Mouse (Mus musculus) macrophage (primary cell): ENCODE results near the gene Trpm4. TPM values are rescaled to one million over a fixed set of nuclear protein-coding genes. Genes with fewer than 3 reads are reported as not detected.
"Not testable (repeated sequence)": the region's sequence is repeated elsewhere in the genome, so short reads cannot be mapped to it uniquely, and the experiment has no call there.

Experiments used
- H3K27ac ChIP-seq: fragments of 350-480 bp; formaldehyde crosslinking; 2 replicates; pipeline ENCODE4 v1.9.0; 2021
- H3K36me3 ChIP-seq: fragments of 350-480 bp; formaldehyde crosslinking; 2 replicates; pipeline ENCODE4 v1.9.0; 2021; ENCODE audit errors: inconsistent target
- H3K4me3 ChIP-seq: fragments of 350-480 bp; formaldehyde crosslinking; 2 replicates; pipeline ENCODE4 v1.9.0; 2021; ENCODE audit errors: inconsistent target
- H3K79me2 ChIP-seq: fragments of 350-480 bp; formaldehyde crosslinking; 2 replicates; pipeline ENCODE4 v1.9.0; 2021; ENCODE audit errors: inconsistent target
- WGBS: methylation state at CpG from one replicate; pipeline ENCODE4 v1.1.7; 2026; ENCODE audit warnings: inconsistent platforms; ENCODE audit not compliant: missing documents; 5-methylcytosine and 5-hydroxymethylcytosine counted together
- polyA plus RNA-seq: library from polyadenylated mRNA; stranded (reverse); fragments of 250-400 nt; gene quantifications from 3 replicates; pipeline ENCODE4 v1.2.4, GENCODE M21; 2018; ENCODE audit warnings: inconsistent platforms

The Trpm4 gene
- polyA plus RNA-seq, 1 experiment from 2014 or later, result 4.2 TPM

- WGBS, result 100% methylated on average over 1 of the region's 1 CpGs
These were observed 68.1 kb downstream of the Trpm4 start for GRCm38 (mm10) chr7:45265518-45265917.

GRCm38 (mm10) chr7:45264348-45264747, 69.2 kb downstream of the Trpm4 start:
- WGBS, result 100% methylated on average over 2 of the region's 3 CpGs
- no peak overlapping the region for H3K4me3 ChIP-seq
- H3K27ac ChIP-seq, result no peak overlapping the region

More at GRCm38 (mm10) chr7:45265518-45265917, 68.1 kb downstream of the Trpm4 start:
- H3K4me3 ChIP-seq, result no peak overlapping the region
- no peak overlapping the region for H3K27ac ChIP-seq
- no peaks in the 10 kb centered on the region for H3K36me3 ChIP-seq
- H3K79me2 ChIP-seq, result no peaks in the 10 kb centered on the region

GRCm38 (mm10) chr7:45263006-45263607, 70.5 kb downstream of the Trpm4 start:
- H3K27ac ChIP-seq, result no peak overlapping the region
- H3K4me3 ChIP-seq, result no peak overlapping the region
- 89% methylated on average over 7 of the region's 7 CpGs for WGBS
- no peaks in the 10 kb centered on the region for H3K79me2 ChIP-seq
- H3K36me3 ChIP-seq, result no peaks in the 10 kb centered on the region

More at GRCm38 (mm10) chr7:45264348-45264747, 69.2 kb downstream of the Trpm4 start:
- H3K79me2 ChIP-seq, result no peaks in the 10 kb centered on the region
- H3K36me3 ChIP-seq, result no peaks in the 10 kb centered on the region

- H3K36me3 ChIP-seq, result no peaks in the 10 kb centered on the region
- WGBS, result 65% methylated on average over 7 of the region's 7 CpGs
- H3K4me3 ChIP-seq, result no peak overlapping the region
- no peak overlapping the region for H3K27ac ChIP-seq
- H3K79me2 ChIP-seq, result no peaks in the 10 kb centered on the region
These were observed 71.3 kb downstream of the Trpm4 start for GRCm38 (mm10) chr7:45262266-45262665.

GRCm38 (mm10) chr7:45259281-45259680, 74.3 kb downstream of the Trpm4 start:
- Histone ChIP-seq H3K36me3 (no peaks in the 10 kb centered on the region), H3K79me2 (no peaks in the 10 kb centered on the region), H3K27ac (no peak overlapping the region), H3K4me3 (no peak overlapping the region)
- 90% methylated on average over 8 of the region's 8 CpGs for WGBS

- H3K4me3 ChIP-seq, result no peak overlapping the region
- no peaks in the 10 kb centered on the region for H3K36me3 ChIP-seq
- WGBS, result 86% methylated on average over 11 of the region's 11 CpGs
- H3K79me2 ChIP-seq, result no peaks in the 10 kb centered on the region
- no peak overlapping the region for H3K27ac ChIP-seq
These were observed 76.3 kb downstream of the Trpm4 start for GRCm38 (mm10) chr7:45257063-45257840.

GRCm38 (mm10) chr7:45255822-45256221, 77.8 kb downstream of the Trpm4 start:
- H3K79me2 ChIP-seq, H3K27ac ChIP-seq, H3K4me3 ChIP-seq, H3K36me3 ChIP-seq: not testable (repeated sequence)
- 70% methylated on average over 4 of the region's 7 CpGs for WGBS

- no peak overlapping the region for H3K27ac ChIP-seq
- no peaks in the 10 kb centered on the region for H3K36me3 ChIP-seq
- no peaks in the 10 kb centered on the region for H3K79me2 ChIP-seq
- H3K4me3 ChIP-seq, result no peak overlapping the region
- WGBS, result 95% methylated on average over 8 of the region's 8 CpGs
These were observed 79.8 kb downstream of the Trpm4 start for GRCm38 (mm10) chr7:45253806-45254205.

Other genes starting within 250 kb of the Trpm4 start
- 0.67 to 5.1 TPM (median 3.1 TPM) in 3 replicates for gene Rcn3, start 241.6 kb downstream of the Trpm4 start, polyA plus RNA-seq
- 84.4 to 284 TPM (median 160 TPM) in 3 replicates for gene Fcgrt, start 229.9 kb downstream of the Trpm4 start, polyA plus RNA-seq
- 1,184 to 1,556 TPM (median 1,388 TPM) in 3 replicates for gene Rps11, start 209.3 kb downstream of the Trpm4 start, polyA plus RNA-seq
- 804 to 2,026 TPM (median 1,578 TPM) in 3 replicates for gene Rpl13a, start 205.0 kb downstream of the Trpm4 start, polyA plus RNA-seq
- not detected in 3 replicates for gene Gm45713, start 197.5 kb downstream of the Trpm4 start, polyA plus RNA-seq
- 4.4 to 9.9 TPM (median 8.0 TPM) in 3 replicates for gene Flt3l, start 197.3 kb downstream of the Trpm4 start, polyA plus RNA-seq
- gene Pih1d1, start 179.5 kb downstream of the Trpm4 start, polyA plus RNA-seq, result 34.1 to 75.8 TPM (median 39.7 TPM) in 3 replicates
- 13.0 to 39.0 TPM (median 19.2 TPM) in 3 replicates for gene Aldh16a1, start 179.2 kb downstream of the Trpm4 start, polyA plus RNA-seq
- not detected in 3 replicates for gene Slc17a7, start 169.8 kb downstream of the Trpm4 start, polyA plus RNA-seq
- not detected in 3 replicates for gene Gfy, start 154.2 kb downstream of the Trpm4 start, polyA plus RNA-seq
- gene Pth2, start 152.8 kb downstream of the Trpm4 start, polyA plus RNA-seq, result not detected in 3 replicates
- not detected in 3 replicates for gene Ccdc155, start 128.9 kb downstream of the Trpm4 start, polyA plus RNA-seq
- not detected in 3 replicates for gene Dkkl1, start 121.6 kb downstream of the Trpm4 start, polyA plus RNA-seq
- not detected in 3 replicates for gene Tead2, start 118.0 kb downstream of the Trpm4 start, polyA plus RNA-seq
- gene Cd37, start 94.7 kb downstream of the Trpm4 start, polyA plus RNA-seq, result 88.2 to 139 TPM (median 131 TPM) in 3 replicates
- gene Slc6a16, start 92.7 kb downstream of the Trpm4 start, polyA plus RNA-seq, result not detected in 3 replicates
- not detected in 3 replicates for gene Slc6a21, start 56.3 kb downstream of the Trpm4 start, polyA plus RNA-seq
- gene Hrc, start 1.5 kb upstream of the Trpm4 start, polyA plus RNA-seq, result not detected in 3 replicates
- 0.27 to 0.75 TPM in 2 of 3 replicates, not detected in the other for gene Ppfia3, start 33.2 kb upstream of the Trpm4 start, polyA plus RNA-seq
- gene Lin7b, start 36.8 kb upstream of the Trpm4 start, polyA plus RNA-seq, result 0.50 TPM in 1 of 3 replicates, not detected in the others
- 174 to 235 TPM (median 186 TPM) in 3 replicates for gene Snrnp70, start 62.0 kb upstream of the Trpm4 start, polyA plus RNA-seq
- not detected in 3 replicates for gene Kcna7, start 71.9 kb upstream of the Trpm4 start, polyA plus RNA-seq
- gene Ntf5, start 79.9 kb upstream of the Trpm4 start, polyA plus RNA-seq, result not detected in 3 replicates
- gene Lhb, start 87.0 kb upstream of the Trpm4 start, polyA plus RNA-seq, result not detected in 3 replicates
- 7.1 to 9.5 TPM (median 7.3 TPM) in 3 replicates for gene Gys1, start 101.1 kb upstream of the Trpm4 start, polyA plus RNA-seq
- 14.9 to 41.5 TPM (median 18.7 TPM) in 3 replicates for gene Ruvbl2, start 104.3 kb upstream of the Trpm4 start, polyA plus RNA-seq
- gene Ftl1, start 126.1 kb upstream of the Trpm4 start, polyA plus RNA-seq, result 15,351 to 37,573 TPM (median 32,957 TPM) in 3 replicates
- 72.6 to 246 TPM (median 245 TPM) in 3 replicates for gene Bax, start 133.1 kb upstream of the Trpm4 start, polyA plus RNA-seq
- gene Tulp2, start 148.1 kb upstream of the Trpm4 start, polyA plus RNA-seq, result not detected in 3 replicates
- gene Gm45808, start 153.0 kb upstream of the Trpm4 start, polyA plus RNA-seq, result not detected in 3 replicates
- 12.5 to 24.6 TPM (median 12.8 TPM) in 3 replicates for gene Dhdh, start 155.0 kb upstream of the Trpm4 start, polyA plus RNA-seq
- 298 to 734 TPM (median 400 TPM) in 3 replicates for gene Nucb1, start 176.6 kb upstream of the Trpm4 start, polyA plus RNA-seq
- gene Ppp1r15a, start 192.5 kb upstream of the Trpm4 start, polyA plus RNA-seq, result 21.4 to 32.3 TPM (median 27.6 TPM) in 3 replicates
- gene Plekha4, start 192.6 kb upstream of the Trpm4 start, polyA plus RNA-seq, result 0.04 to 1.5 TPM (median 0.68 TPM) in 3 replicates
- 0.78 to 5.8 TPM (median 1.3 TPM) in 3 replicates for gene Hsd17b14, start 221.1 kb upstream of the Trpm4 start, polyA plus RNA-seq
- gene Bcat2, start 236.4 kb upstream of the Trpm4 start, polyA plus RNA-seq, result 31.4 to 52.8 TPM (median 38.5 TPM) in 3 replicates